Mouse (Mus musculus): Measurements from ENCODE around the gene Mark3. TPM values are rescaled to one million over a fixed set of nuclear protein-coding genes. Genes with fewer than 3 reads are reported as not detected.

Mark3 gene
- total and polyA plus RNA-seq, 2 experiments from 2014 or later, result 41.3 to 112 TPM

- TF ChIP-seq CTCF (IDR thresholded peaks at IDR 0.05), result no peak
- Histone ChIP-seq H3K27me3 (ENCODE audit: insufficient read depth, low read length) (no peaks in the 10 kb centered on the region), H3K4me3 (ENCODE audit: low read depth, low read length) (peak overlapping the region; percentile 81), H3K36me3 (ENCODE audit: insufficient read depth, low read length) (peaks cover 21% of the 10 kb centered on the region; the same call in 1 of the 2 replicates), H3K27ac (ENCODE audit: low read depth, low read length) (peak overlapping the region; percentile 99), H3K4me1 (ENCODE audit: insufficient read depth, low read length) (peaks cover 6% of the 10 kb centered on the region; the same call in 1 of the 2 replicates), H3K4me2 (ENCODE audit: low read depth, low read length, poor library complexity, severe bottlenecking) (peak overlapping the region; percentile 72), H3K9ac (replicated peaks; ENCODE audit: low read length, poor library complexity, severe bottlenecking) (peak overlapping the region; percentile 97), H3K9me3 (ENCODE audit: low read length) (no peaks in the 10 kb centered on the region)
- WGBS, result under 1% methylated on average over 78 of the region's 111 CpGs
- DNase-seq (ENCODE audit: low spot score) (peak; percentile 86), ATAC-seq (ENCODE audit: low FRiP score) (peak; percentile 62)
These were observed 35.9 kb upstream of the Mark3 start for GRCm38 (mm10) chr12:111538292-111539040.

- peak overlapping the region; percentile 97 for H3K9ac ChIP-seq (replicated peaks; ENCODE audit: low read length, poor library complexity, severe bottlenecking)
- H3K4me1 ChIP-seq (ENCODE audit: insufficient read depth, low read length), result peaks cover 6% of the 10 kb centered on the region; the same call in 1 of the 2 replicates
- peak overlapping the region; percentile 72 for H3K4me2 ChIP-seq (ENCODE audit: low read depth, low read length, poor library complexity, severe bottlenecking)
- no peaks in the 10 kb centered on the region for H3K27me3 ChIP-seq (ENCODE audit: insufficient read depth, low read length)
- ATAC-seq (ENCODE audit: low FRiP score), result no peak
- DNase-seq (ENCODE audit: low spot score), result no peak
- no peaks in the 10 kb centered on the region for H3K9me3 ChIP-seq (ENCODE audit: low read length)
- TF ChIP-seq CTCF (IDR thresholded peaks at IDR 0.05), result no peak
- H3K36me3 ChIP-seq (ENCODE audit: insufficient read depth, low read length), result peaks cover 26% of the 10 kb centered on the region; the same call in 1 of the 2 replicates
- 1% methylated on average over 18 of the region's 18 CpGs for WGBS
- peak overlapping the region; percentile 99 for H3K27ac ChIP-seq (ENCODE audit: low read depth, low read length)
- H3K4me3 ChIP-seq (ENCODE audit: low read depth, low read length), result peak overlapping the region; percentile 81
These were observed 35.3 kb upstream of the Mark3 start for GRCm38 (mm10) chr12:111539041-111539345.

DNA sequence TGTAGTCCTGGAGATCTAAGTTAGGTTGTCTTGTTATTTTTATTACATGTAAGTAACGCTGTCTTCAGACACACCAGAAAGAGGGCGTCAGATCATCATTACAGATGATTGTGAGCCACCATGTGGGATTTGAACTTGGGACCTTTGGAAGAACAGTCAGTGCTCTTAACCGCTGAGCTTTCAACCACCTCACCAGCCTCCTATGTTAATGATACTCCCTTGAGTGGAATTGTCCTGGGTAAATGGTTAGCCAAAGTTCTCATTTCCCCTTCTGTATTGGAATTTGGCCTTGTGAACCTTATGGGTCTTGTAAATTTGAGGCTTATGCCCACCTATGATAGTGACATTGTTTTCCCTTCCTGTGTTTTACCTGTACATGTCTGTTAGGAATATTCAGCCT, 27.3 kb upstream of the Mark3 start:
- H3K27ac ChIP-seq (ENCODE audit: low read depth, low read length), result no peak overlapping the region
- DNase-seq (ENCODE audit: low spot score) (no peak), ATAC-seq (ENCODE audit: low FRiP score) (no peak)
- H3K4me3 ChIP-seq (ENCODE audit: low read depth, low read length), result no peak overlapping the region
- no peak overlapping the region for H3K9ac ChIP-seq (replicated peaks; ENCODE audit: low read length, poor library complexity, severe bottlenecking)
- WGBS, result 90% methylated on average over 3 of the region's 3 CpGs
- no peaks in the 10 kb centered on the region for H3K27me3 ChIP-seq (ENCODE audit: insufficient read depth, low read length)
- no peak for TF ChIP-seq CTCF (IDR thresholded peaks at IDR 0.05)
- peaks cover 17% of the 10 kb centered on the region; the same call in 1 of the 2 replicates for H3K36me3 ChIP-seq (ENCODE audit: insufficient read depth, low read length)
- no peaks in the 10 kb centered on the region for H3K4me1 ChIP-seq (ENCODE audit: insufficient read depth, low read length)
- H3K9me3 ChIP-seq (ENCODE audit: low read length), result no peaks in the 10 kb centered on the region
- no peak overlapping the region for H3K4me2 ChIP-seq (ENCODE audit: low read depth, low read length, poor library complexity, severe bottlenecking)

DNA sequence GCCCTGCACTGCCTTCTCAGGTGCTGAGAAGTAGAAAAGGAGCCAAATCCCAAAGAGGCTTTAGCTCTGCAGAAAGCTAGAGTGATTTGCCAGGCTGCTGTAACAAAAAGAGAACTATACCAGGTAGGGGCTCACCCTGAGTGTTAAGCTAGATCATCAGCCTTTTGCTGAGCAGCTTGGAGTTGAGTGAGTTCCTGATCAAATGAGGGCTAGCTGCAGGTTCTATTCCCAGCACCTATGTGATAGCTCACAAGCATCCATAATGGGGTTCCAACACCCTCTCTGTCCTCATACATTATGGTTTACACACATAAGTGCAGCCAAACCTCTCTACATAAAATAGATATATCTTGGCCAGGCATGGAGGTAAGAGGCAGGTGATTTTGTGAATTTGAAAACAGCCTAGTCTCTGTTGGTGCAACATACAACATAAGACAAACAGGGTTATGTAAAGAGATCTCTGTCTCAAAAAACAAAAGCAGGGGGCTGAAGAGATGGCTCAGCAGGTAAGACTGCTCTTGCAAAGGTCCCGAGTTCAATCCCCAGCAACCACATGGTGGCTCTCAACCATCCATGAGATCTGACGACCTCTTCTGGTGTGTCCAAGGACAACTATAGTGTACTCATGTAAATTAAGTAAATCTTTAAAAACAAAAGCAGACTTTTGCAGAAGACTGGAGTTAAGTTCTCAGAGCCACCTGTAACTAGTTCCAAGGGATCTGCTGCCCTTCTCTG, 25.6 kb upstream of the Mark3 start:
- H3K4me2 ChIP-seq (ENCODE audit: low read depth, low read length, poor library complexity, severe bottlenecking), result no peak overlapping the region
- H3K4me3 ChIP-seq (ENCODE audit: low read depth, low read length), result no peak overlapping the region
- 49% methylated on average over 2 of the region's 2 CpGs for WGBS
- DNase-seq (ENCODE audit: low spot score) (no peak), ATAC-seq (ENCODE audit: low FRiP score) (no peak)
- H3K27ac ChIP-seq (ENCODE audit: low read depth, low read length), result no peak overlapping the region
- H3K9me3 ChIP-seq (ENCODE audit: low read length), result no peaks in the 10 kb centered on the region
- H3K4me1 ChIP-seq (ENCODE audit: insufficient read depth, low read length), result no peaks in the 10 kb centered on the region
- H3K27me3 ChIP-seq (ENCODE audit: insufficient read depth, low read length), result no peaks in the 10 kb centered on the region
- no peak overlapping the region for H3K9ac ChIP-seq (replicated peaks; ENCODE audit: low read length, poor library complexity, severe bottlenecking)
- no peak for TF ChIP-seq CTCF (IDR thresholded peaks at IDR 0.05)
- H3K36me3 ChIP-seq (ENCODE audit: insufficient read depth, low read length), result peaks cover 9% of the 10 kb centered on the region; the same call in 1 of the 2 replicates

DNA sequence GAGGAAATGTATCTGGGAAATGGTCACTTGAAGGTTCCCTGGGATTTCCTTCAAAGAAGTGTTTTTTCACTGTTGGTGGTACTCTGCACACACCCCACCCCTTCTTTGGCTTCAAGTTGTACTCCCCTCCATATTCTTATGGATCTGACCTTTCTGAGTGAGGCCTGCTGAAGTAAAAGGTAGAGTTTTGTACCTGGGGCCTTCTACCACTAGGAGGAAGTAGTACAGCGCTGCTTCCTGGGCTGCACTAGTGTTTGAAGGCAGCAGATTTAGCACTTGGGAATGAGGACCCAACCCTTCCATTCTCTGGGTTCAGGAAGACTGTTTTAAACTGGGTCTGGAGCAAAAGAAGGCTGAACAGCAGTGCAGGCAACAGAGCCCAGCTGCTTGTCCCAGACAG, 23.6 kb upstream of the Mark3 start:
- no peak; the same call in 1 of the 2 replicates for TF ChIP-seq CTCF (IDR thresholded peaks at IDR 0.05)
- H3K4me1 ChIP-seq (ENCODE audit: insufficient read depth, low read length), result no peaks in the 10 kb centered on the region
- no peak overlapping the region for H3K9ac ChIP-seq (replicated peaks; ENCODE audit: low read length, poor library complexity, severe bottlenecking)
- no peak for ATAC-seq (ENCODE audit: low FRiP score)
- no peak overlapping the region for H3K4me2 ChIP-seq (ENCODE audit: low read depth, low read length, poor library complexity, severe bottlenecking)
- no peak for DNase-seq (ENCODE audit: low spot score)
- H3K36me3 ChIP-seq (ENCODE audit: insufficient read depth, low read length), result 0 out of 2 replicates have a peak, but pooled peaks cover 2% of the 10 kb centered on the region
- H3K27ac ChIP-seq (ENCODE audit: low read depth, low read length), result no peak overlapping the region
- WGBS, result 54% methylated on average over 1 of the region's 1 CpGs
- no peak overlapping the region for H3K4me3 ChIP-seq (ENCODE audit: low read depth, low read length)
- no peaks in the 10 kb centered on the region for H3K27me3 ChIP-seq (ENCODE audit: insufficient read depth, low read length)
- H3K9me3 ChIP-seq (ENCODE audit: low read length), result no peaks in the 10 kb centered on the region

- Histone ChIP-seq H3K9me3 (ENCODE audit: low read length) (no peaks in the 10 kb centered on the region), H3K4me1 (ENCODE audit: insufficient read depth, low read length) (no peaks in the 10 kb centered on the region), H3K4me3 (ENCODE audit: low read depth, low read length) (no peak overlapping the region), H3K4me2 (ENCODE audit: low read depth, low read length, poor library complexity, severe bottlenecking) (no peak overlapping the region), H3K27me3 (ENCODE audit: insufficient read depth, low read length) (no peaks in the 10 kb centered on the region), H3K27ac (ENCODE audit: low read depth, low read length) (no peak overlapping the region), H3K9ac (replicated peaks; ENCODE audit: low read length, poor library complexity, severe bottlenecking) (no peak overlapping the region), H3K36me3 (ENCODE audit: insufficient read depth, low read length) (0 out of 2 replicates have a peak, but pooled peaks cover 2% of the 10 kb centered on the region)
- no peak for TF ChIP-seq CTCF (IDR thresholded peaks at IDR 0.05)
- no peak for ATAC-seq (ENCODE audit: low FRiP score)
- DNase-seq (ENCODE audit: low spot score), result no peak
- 69% methylated on average over 8 of the region's 8 CpGs for WGBS
These were observed 22.0 kb upstream of the Mark3 start for GRCm38 (mm10) chr12:111552342-111552741.

Data from midbrain, postnatal 0 days (tissue).